Mouse (Mus musculus): ENCODE measurements around the gene Ugt1a1.

Gene Ugt1a1

DNA sequence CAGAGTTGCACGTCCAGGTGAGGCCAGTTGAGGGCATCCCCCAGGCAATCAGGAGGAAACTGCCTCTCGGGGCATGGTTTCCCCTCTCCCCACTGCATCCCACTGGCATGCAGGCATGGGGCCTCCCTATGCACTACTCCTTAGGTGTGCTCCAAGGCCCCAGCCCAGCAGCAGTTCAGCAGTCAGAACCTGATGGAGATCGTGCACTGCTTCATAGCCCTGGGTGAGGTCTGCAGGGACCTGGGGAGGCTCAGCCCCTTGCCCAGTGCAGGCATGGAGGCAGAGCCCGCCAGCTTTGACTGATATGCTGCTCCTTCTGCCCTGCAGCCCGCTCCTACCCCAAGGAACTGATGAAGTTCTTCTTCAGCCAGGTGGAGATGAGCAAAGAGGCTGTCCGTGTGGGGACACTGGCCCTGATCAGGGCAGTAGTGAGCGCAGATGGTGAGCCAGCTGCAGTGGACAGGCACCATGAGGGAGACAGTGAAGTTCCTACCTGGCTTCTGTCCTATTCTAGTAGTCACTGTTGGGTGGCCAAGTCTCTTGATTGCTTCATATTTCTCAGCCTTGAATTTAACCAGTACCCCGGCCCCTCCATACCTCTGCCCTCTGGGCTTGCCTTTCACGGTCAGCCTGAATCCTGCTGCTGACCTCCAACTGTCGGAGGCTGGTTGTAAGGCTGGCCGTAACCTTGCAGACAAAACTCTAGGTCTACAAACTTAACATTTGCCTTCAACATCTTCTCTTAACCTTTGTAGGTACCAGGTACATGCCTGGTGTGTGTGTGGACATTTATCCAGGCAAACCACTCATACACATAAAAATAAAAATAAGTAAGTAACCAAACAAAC lies 23.5 kb downstream of the Ugt1a1 start:
- DNase-seq = no peak

DNA sequence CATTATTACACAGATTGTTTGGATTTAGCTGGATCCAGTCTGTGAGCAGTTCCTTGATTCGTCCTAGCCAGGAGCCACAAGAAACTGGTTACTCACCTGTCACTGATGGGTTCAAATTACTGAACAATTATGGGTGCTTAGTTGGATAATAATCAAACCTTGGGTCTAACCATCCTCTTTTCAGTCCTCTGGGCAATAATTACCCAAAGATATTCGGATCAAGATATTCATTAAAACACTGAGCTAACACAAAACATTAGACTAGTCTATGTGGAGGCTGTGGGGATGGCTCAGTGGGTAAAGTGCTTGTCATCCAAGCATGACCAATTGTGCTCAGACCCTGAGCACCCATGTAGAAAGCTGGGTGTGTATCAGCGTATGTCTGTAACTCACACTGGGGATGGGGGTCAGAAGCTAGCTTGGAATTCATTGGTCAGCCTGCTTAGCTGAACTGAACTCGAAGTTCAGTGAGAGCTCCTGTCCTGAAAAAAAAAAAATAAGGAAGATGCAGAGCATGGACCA lies 24.2 kb downstream of the Ugt1a1 start:
- DNase-seq = peak; percentile 95

DNA sequence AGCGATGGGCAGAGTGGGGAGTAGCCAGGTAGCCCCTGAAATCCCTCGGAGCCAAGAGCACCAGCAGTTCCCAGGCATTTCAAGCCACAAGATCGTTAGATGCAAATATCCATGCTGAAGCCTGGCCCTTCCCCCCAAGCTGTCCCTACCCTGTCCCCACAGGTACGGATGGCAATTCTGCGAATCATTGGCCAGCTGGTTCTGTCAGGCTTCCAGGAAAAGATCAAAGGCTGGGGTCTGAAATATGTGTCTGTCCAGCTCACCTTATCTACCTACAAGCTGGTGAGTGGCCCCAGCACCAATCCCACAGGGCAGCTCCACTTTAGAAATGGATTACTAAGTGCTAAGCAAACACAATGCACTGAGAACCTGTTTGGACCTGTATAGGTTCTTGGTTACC lies 25.6 kb downstream of the Ugt1a1 start:
- no peak for DNase-seq

DNA sequence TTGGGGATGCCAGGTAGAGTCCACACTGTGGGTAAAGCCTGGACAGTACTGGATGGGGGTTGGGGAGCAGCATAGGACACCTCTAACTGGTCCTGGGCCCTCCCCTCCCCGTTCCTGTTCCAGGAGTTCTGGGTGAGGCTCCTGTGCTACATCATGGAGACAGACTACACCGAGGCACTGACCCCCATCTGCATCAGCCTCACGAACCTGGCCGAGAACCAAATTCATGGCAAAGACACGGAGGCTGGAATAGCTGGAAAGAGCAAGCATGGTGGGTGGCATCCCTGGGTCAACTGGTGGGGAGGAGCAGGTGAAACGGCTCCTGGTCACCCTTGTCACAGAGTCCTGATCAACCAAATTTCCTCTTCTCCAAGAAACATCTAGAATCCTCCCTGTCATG lies 27.0 kb downstream of the Ugt1a1 start:
- DNase-seq = no peak

DNA sequence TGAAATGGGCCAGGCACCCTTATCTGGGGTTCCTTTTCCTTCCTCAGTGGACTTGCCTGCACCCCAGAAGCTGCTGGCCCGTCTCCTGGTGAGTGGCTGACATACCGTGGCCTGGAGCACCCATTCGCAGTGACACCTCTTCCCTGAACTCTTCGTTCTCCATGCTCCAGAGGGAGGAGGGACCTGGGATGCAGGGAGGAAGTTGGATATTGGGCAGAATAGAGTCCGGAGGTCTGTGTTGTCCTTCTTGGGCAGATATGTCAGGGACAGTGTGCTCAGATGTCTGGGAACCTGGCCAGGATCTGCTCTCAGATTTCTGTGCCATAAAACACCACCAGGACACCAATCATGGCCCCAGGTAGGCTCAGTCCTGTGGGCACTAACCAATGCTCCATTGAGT lies 28.3 kb downstream of the Ugt1a1 start:
- DNase-seq = no peak

DNA sequence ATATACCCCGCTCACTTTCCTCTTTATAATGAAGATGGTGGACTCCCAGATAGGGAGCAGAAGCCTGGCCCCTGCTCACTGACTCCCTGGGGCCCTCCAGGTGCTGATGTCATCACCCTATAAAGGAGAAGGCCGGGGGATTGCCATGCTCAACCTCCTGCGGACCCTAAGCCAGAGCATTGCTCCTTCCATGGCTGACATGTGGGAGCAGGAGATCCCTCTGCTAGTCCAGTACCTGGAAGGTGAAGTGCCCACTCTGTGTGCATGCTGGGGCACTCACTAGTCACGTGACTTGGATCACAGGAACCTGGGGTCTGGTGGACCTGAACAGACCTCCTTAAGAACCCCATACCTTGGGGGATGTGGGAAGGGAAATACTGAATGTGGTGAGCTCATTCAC lies 28.8 kb downstream of the Ugt1a1 start:
- no peak for DNase-seq

DNA sequence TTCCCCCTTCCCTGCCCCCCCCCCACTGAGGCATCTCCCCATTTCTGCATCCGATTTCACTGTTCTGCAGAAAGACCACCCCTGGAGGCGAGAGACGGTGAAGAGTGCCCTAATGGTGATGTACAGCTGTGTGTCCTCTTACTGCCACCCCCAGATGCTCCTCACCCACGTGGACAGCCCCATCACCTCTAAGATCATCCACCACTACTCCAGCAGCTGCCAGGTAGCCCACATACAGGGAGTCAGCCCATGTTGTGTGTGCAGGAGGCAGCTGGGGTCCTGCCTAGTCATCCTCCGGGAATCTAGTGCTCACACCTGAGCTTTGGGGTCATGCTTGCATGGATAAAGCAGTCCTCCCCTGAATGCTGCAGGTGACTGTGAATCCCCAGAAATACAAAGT lies 32.1 kb downstream of the Ugt1a1 start:
- no peak for DNase-seq

DNA sequence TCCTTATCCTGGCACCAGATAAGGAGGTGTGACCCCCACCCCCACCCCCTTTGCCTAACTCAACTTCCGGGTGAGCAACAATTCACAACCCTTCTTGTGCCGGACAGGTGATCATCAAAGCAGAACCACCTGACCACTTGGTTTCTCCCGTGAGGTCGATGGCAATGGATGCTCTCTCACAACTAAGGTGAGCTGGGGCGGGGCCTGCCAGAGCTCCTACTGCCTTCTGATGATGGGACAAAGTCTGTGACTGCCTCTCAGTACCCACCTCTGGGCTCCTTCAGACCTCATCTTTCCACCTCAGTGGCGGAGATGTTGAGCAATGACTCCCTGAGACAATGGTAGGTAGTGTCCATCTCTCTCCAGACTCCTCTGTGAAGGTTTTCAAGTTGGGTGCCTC lies 34.1 kb downstream of the Ugt1a1 start:
- no peak for DNase-seq

DNA sequence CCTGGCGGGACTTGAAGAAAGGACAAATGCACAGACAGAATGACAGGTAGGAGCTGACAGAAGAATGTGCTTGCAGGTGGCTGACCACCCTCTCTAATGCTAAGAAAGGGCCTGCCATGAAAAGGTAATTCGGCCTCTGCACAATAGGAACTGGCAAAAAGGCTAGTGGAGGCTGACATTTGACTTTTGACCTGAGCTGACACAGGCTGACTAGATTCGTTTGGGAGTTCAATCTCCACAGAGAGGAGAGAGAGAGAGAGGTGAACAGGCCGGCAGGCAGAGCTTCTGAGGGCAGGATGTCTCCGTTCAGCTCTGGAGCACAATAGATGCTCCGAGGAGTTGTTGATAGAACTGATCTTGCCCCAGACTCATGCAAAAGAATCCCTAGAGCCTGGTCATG lies 34.6 kb downstream of the Ugt1a1 start:
- DNase-seq = no peak

DNA sequence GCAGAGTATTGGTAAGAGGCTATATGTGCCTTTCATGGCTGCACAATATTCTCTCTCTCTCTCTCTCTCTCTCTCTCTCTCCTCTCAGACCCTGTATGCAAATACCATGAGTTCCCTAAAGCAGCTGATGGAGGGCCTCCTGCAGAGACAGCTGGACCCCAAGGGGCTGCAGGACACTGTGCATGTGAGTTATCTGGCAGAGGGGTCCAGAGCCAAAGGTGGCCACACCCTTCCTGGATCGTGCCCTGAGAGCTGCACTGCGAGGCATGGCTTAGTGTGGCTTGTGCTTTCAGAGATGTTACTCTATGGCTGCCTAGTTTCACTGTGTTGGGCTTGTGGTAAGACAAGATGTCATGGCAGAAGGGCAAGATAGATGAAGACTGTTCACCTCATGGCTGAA lies 35.9 kb downstream of the Ugt1a1 start:
- no peak for DNase-seq

DNA sequence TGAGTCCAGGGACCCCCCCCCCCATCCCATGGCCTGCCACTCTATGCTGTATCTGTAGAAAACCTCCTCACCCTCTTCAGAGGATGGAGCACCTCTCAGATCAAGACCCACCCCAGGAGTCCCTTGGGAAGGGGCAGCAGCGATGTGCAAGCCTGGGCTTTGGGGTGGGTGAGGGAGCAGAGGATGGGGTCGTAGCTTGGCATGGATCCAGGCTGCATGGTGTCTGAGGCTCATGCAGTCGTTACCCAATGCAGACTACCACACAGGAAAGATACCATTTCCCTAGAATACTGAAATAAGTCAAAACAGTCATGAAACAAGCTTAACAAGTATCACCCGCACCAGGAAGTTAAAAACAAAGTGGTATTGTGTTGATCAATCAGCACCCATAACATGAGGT lies 36.9 kb downstream of the Ugt1a1 start:
- no peak for DNase-seq

DNA sequence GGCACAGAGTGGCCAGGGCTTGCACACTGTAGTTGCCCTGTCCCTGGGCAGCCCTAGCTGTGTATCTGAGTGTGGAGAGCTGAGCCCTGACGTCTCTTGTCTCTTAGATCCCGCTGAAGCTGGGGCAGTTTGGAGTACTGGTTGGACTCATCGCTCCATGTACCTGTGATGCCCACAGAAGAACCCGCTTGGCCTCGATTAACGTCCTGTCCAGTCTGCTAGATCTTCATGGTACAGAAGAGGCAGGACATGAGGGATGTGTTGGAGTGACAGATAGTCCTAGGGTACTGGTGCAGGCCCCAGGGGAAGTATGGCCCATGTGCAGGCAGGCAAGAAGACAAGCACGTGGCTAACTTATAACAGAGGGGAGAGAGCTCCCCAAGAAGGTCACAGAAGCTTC lies 37.8 kb downstream of the Ugt1a1 start:
- DNase-seq = no peak

DNA sequence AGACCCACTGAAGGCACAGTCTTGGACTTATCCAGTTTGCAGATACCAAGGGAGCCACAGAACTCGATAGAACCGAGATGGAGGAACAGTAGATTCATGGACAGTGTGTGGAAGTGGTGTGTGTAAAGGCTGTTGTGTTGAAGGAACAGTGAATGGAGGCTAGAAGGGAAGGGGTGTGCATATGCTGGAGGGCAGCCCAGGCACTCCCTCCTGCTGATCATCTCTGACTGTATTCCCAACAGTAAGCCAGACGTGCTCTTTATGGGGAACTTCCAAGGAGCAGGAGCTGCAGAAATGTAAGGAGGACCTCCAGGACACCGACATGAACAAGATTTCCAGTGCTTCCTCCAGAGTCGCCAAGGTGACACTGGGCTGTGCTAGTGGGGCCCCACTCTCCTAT lies 38.3 kb downstream of the Ugt1a1 start:
- DNase-seq = no peak

DNA sequence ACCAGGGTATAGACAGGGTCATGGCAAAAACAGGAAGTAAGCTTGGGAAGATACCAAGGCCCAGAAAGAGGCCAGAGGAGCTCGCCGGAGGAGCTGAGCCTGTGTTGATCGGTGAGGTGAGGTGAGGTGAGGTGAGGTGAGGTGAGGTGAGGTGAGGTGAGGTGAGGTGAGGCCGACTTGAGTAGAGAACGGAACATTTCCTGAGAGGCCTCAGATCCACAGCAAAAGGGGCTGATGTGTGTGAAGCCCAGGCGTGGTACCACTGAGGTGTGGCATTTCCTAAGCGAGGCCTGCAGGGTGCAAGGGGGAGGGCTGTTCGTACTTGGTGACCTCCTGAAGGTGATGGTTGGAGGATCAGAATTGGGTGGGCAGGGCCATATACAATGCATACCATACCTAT lies 41.3 kb downstream of the Ugt1a1 start:
- no peak for DNase-seq

DNA sequence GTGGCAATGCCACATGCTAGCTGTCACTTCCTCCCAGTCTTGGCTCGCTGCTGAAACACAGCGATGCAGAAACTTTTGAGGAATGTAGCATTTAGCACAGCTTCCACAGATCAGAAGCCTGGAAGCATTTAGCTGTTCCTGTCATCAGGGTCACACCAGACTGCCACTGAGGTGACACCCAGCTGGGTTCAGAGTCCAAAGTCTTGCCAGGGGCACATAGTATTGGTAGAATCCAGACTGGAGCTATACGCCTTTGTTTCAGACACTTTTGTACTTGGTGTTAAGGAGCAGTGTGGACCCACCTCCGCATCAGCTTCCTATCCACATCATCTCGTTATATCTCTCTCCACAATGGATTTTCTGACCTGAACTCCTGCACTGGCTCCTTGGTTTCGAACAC lies 41.8 kb downstream of the Ugt1a1 start:
- no peak for DNase-seq

DNA sequence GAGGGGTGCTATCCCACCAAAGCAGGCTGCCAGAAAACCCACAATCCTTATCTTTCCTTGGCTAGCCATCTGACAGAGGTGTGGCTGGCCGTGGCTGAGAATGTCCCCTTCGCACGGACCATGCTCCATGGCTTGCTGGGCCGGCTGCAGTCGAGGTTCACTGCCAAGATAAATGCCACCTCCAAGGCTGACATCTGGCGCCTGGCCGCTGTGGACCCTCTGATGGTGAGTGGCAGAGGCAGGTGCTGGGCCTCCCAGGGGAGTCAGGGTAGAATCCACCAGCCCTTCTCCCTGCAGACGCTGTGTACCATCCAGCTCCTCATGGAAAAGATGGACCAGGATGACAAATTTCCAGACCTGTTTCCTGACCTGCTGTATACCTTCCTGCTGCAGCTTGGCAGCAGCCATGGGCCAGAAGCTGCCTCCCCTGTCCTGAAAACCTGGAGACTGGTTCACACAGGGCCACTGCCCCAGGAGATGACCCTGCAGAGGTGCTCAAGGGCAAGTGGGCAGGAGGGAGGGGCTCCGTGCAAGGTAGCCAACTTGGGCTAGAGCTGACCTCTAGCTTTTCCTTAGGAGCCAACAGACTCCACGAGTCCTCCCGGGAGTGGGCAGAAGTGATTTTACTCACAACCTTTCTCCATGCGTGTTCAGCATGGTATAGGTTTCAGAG lies 43.2 kb downstream of the Ugt1a1 start:
- DNase-seq = no peak

DNA sequence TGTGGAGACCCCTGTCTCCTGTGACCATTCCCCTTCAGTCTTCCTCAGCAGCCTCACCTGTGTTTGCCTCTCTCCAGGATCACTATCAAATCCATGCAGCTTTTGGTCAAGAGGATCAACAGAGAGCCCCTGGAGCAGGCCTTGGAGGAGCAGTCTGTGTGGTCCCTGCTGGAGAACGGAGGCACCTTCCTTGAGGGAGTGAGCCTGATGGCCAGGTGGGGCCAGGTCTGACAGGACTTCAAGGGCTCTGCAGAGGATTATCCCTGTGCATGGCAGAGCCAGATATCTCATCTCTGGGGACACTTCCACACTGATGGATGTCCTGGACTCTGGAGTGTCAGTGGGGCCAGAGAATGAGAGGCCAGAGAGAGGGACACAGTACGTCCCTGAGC lies 43.7 kb downstream of the Ugt1a1 start:
- DNase-seq = no peak

DNA sequence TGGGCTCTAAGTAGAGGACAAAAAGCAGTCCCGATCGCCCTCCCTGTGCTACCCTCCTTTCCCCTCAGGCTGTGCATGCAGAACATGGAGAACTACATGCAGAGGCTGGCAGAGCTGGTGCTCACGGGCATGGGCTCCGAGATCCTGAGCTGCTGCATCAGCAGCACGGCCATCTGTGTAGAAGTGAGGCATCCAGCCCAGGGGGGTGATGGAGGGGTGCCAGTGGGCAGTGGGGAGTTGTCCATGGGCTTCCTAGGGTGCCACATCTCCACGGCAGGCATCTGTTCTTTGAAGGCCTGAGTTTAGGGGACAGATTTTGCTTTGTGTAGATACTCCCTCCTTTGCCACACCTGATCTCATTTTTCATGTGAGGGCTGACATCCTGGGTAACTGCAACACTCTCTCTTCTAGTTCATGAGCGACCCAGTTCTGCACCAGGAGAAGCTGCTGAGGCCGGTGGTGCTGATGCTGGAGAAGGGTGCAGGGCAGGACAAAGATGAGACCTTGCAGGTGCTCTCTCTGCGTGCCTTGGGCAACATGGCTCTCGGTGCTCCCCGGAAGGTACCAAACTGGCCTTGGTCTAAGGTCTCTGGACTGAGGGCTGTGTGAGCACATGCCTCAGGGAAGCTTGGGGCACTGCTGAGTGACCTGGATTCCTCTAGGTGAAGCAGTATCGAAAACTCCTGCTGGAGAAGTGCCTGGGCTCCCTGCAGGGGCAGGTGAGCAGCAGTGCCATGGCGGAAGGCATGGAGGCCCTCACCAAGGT lies 44.4 kb downstream of the Ugt1a1 start:
- no peak for DNase-seq

DNA sequence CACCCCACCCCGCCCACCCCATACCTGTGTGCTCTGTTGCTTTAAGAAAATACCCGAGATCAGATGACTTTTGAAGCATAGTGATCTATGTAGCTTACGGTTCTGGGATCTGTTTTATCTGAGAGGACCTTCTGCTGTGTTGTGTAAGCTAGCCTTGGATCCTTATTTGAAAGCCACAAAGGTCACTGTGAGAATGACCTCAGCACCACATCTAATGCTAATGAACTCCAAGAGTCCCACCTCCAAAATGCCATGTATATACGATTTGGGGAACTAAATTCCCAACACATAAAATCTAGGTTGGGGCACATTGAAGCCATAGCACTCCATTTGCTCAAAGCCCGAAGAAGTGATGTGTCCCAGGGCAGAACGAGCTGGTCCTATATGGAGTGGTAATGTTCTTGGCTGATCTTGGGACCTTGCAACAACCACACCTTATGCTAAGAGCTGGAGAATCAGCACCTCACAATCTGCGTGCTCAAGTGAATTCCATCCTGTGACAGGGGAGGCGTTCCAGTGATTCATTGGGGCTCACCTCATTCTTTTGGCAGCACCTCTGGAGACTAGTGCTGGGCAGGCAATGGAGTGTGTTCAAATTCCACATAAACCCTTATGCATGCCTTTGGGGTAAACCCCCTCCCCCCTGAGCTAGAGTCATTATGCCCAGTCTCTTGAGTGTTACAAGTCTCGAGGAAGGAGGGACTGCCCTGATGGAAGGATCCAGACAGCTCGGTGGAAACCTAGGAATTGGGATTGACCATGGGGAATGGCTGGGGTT lies 45.3 kb downstream of the Ugt1a1 start:
- DNase-seq = no peak

DNA sequence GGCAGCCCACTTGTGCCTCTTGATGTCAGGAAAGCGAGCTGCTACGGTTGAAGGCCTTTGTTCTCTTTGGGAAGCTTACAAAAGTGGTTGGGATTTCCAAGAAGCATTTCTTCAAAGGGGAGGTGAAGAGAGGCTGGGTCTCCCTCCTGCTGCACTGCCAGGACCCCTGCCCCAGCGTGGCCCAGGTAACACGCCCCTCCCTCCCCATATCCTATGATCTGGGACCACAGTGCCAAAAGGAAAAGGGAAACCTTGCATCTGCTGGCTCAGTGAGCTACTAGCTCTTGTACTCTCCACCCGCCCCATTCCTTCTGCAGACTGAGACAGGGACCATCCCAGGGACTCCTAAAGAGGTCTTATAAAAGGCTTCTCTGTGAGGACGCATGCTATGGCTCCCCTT lies 45.9 kb downstream of the Ugt1a1 start:
- no peak for DNase-seq

DNA sequence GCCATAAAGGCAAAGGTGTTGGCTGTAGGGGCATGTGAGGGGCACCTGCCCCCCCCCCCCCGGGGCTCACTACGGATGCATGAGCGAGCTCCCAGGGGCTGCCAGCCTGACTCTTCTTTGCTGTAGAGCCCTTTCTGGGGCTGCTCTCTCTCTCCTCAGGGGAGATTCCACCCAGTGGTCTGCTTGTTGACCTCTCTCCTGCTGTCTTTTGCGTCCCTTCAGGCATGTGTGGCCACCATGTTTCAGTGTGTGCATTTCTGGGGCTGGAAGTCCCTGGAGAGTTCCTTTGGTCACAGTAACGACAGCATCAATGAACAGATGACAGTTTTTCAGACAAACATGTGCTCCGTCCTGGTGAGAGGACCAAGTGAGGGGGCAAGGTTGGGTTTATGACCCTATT lies 46.6 kb downstream of the Ugt1a1 start:
- DNase-seq = no peak

DNA sequence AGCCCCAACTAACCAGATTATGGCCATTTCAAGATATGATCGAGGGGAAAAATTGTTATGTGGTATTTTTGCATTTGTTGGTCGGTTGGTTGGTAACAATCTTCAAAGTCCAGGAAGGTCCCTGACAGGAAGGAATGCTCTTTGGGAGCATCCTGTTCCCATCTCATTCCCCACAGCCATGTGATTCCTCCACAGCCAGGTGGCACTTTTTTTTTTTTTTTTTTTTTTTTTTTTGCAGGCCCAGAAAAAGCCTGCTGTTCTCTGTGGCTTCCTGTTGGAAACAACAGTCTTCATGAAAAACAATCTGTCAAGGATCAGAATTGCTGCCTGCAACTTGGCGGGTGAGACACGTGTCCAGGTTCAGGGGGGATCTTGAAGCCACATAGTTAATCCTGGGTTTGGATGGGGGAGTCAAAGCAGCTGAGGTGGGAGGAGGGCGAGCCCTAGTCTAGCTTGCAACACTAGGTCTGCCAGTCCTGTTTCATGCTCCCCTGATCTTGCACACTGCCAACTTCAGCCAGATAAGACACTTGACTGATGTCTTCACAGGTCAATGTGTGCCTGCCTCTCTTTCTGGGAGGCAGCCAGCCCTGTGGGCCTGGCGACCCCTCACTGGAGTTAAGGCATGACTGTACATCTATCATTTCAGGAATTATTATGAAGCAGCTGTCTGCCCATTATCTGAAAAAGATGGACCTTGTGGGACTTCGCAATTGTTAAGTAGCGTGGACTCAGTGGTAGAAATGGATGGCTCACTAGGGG lies 47.3 kb downstream of the Ugt1a1 start:
- DNase-seq = no peak

All from kidney, adult 9 months (tissue).